Mouse (Mus musculus) liver, embryonic 16.5 days (tissue): Measurements from ENCODE around the gene Gm10309. TPM values are rescaled to one million over a fixed set of nuclear protein-coding genes. Genes with fewer than 3 reads are reported as not detected.

ENCODE experiments used
- ATAC-seq: fragments of 200-750 bp; cut with Nextera tagmentation; 2 replicates; pipeline ENCODE4 v1.8.0; 2017; ENCODE audit warnings: low read depth, mild to moderate bottlenecking, moderate number of reproducible peaks, moderate library complexity
- H3K27ac ChIP-seq: fragments of 300-500 bp; sonication (generic); 2 replicates; pipeline ENCODE4 v1.5.1; 2014; ENCODE audit warnings: mild to moderate bottlenecking, low read length
- H3K27me3 ChIP-seq: fragments of 300-500 bp; sonication (generic); 2 replicates; pipeline ENCODE4 v1.6.1; 2014; ENCODE audit warnings: low read depth, low read length, mixed read lengths; ENCODE audit not compliant: control insufficient read depth, insufficient read depth
- H3K36me3 ChIP-seq: fragments of 300-500 bp; sonication (generic); 2 replicates; pipeline ENCODE4 v1.6.1; 2014; ENCODE audit warnings: mild to moderate bottlenecking; ENCODE audit not compliant: control insufficient read depth, insufficient read depth
- H3K4me1 ChIP-seq: fragments of 300-500 bp; sonication (generic); 2 replicates; pipeline ENCODE4 v1.6.1; 2014; ENCODE audit warnings: low read depth, low read length, mixed read lengths; ENCODE audit not compliant: control insufficient read depth
- H3K4me2 ChIP-seq: fragments of 300-500 bp; sonication (generic); 2 replicates; pipeline ENCODE4 v1.6.1; 2014; ENCODE audit warnings: low read depth, low read length, mixed read lengths
- H3K4me3 ChIP-seq: fragments of 300-500 bp; sonication (generic); 2 replicates; pipeline ENCODE4 v1.5.1; 2014; ENCODE audit warnings: low read depth, mild to moderate bottlenecking, low read length
- H3K9ac ChIP-seq: fragments of 300-500 bp; sonication (generic); 2 replicates; pipeline ENCODE4 v1.6.1; 2014; ENCODE audit warnings: low read depth, low read length
- H3K9me3 ChIP-seq: fragments of 300-500 bp; sonication (generic); replicated peaks from 2 replicates; pipeline ENCODE4 v1.6.1; 2016; ENCODE audit warnings: low read length; ENCODE audit not compliant: control insufficient read depth
- WGBS: fragments of 180-500 bp; shearing (Covaris S2); extraction: QIAGEN DNeasy Blood & Tissue Kit; methylation state at CpG from one replicate; pipeline ENCODE4 v1.1.7; 2014; ENCODE audit not compliant: insufficient replicate concordance; 5-methylcytosine and 5-hydroxymethylcytosine counted together
- polyA plus RNA-seq: library from polyadenylated mRNA; unstranded; fragments of >200 nt; fragmentation: Nextera tagmentation; extraction: Ambion mirVana; gene quantifications from 2 replicates; pipeline ENCODE4 v1.2.1, GENCODE M21; 2015

Gene Gm10309
- polyA plus RNA-seq, 1 experiment from 2014 or later: 0.07 TPM

DNA sequence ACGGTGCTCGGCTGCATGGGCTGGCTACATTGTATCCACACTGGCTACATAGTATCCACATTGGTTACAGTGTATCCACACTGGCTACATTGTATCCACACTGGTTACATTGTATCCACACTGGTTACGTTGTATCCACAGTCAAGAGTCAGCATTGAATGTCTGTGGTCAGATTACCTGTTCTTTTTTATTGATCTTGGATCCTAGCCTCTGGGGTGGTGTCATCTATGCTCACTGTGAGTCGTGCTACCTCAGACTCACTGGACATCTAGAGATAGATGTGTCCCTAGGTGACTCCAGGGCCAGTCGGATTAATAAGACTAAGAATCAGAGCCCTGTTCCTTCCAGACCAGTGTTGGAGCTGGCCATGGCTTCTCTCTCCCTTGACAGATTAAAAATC lies 34.9 kb downstream of the Gm10309 start:
- no peak overlapping the region for H3K4me3 ChIP-seq
- no peaks in the 10 kb centered on the region for H3K36me3 ChIP-seq
- no peaks in the 10 kb centered on the region for H3K27me3 ChIP-seq
- no peak overlapping the region for H3K27ac ChIP-seq
- peaks cover 3% of the 10 kb centered on the region for H3K4me1 ChIP-seq
- no peak for ATAC-seq
- no peak overlapping the region for H3K9ac ChIP-seq
- 60% methylated on average over 5 of the region's 5 CpGs for WGBS
- no peak overlapping the region for H3K4me2 ChIP-seq
- H3K9me3 ChIP-seq: no peaks in the 10 kb centered on the region

DNA sequence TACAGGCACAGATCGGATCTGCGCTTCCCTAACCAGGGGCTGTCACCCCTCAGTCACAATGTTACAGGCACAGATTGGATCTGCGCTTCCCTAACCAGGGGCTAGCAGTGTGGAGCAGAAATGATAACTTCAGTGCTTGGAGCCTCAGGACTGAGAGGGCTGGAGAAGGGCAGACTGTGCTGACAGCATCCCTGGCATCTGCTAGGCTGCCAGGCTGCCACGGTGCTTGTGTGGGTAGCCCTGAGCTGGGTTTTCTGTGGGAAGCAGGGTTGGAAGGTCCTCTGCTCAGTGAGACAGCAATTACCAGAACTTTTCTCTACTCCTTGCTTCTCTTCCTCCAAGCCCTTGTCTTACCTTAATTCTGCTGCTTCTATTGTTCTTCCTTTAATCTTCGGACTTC lies 37.1 kb downstream of the Gm10309 start:
- Histone ChIP-seq H3K27ac (no peak overlapping the region), H3K4me1 (peaks cover 3% of the 10 kb centered on the region), H3K4me2 (no peak overlapping the region), H3K9me3 (no peaks in the 10 kb centered on the region), H3K27me3 (no peaks in the 10 kb centered on the region), H3K4me3 (no peak overlapping the region), H3K9ac (no peak overlapping the region), H3K36me3 (no peaks in the 10 kb centered on the region)
- ATAC-seq: no peak
- WGBS: 76% methylated on average over 5 of the region's 5 CpGs

DNA sequence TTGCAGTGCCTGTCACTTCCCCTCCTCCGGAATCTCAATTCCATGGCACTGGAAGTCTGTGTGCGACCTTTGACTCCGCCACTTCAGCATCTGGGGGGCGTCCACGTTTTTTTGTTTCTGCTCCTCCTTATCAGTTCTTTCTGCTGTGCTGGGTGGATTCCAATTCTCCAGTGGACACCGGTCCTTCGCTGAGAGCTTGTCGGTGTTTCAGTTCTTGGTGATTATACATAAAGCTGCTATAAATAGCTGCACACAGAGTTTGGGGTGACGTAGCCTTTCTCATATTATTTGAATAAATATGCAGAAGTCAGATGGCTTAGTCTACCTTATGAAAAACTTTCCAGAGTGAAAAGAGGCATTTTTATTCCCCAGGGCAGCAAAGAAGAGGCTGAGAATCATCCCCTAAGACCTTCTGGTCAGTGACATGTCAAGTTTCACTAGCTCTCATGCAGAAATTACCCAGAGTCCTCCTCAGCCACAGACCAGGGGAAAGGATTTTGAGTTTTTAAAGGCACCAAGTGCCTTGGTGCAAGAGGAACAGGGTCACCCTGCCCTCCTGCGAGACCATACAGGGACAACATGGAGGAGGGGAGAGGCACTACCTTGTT lies 37.6 kb downstream of the Gm10309 start:
- H3K4me2 ChIP-seq: no peak overlapping the region
- 41% methylated on average over 10 of the region's 10 CpGs for WGBS

DNA sequence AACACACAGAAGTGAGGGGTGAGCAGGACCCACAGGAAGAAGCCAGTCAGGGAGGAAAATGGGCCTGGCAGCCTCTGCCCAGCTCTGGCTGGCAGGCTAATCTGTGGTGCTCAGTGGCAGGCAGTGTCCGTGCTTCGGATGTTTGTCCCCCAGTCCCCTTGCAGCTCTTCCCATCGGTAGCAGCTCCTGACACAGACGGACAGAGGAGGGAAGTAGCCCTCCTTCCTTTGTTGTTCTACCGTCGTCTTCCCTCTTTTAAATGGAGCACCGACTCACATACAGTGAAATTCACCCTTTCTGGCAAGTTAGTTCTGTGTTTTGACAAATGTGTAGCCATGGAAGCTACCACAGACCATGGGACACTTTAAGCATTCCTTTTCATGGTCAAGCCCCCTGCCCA lies 38.2 kb downstream of the Gm10309 start:
- Histone ChIP-seq H3K27me3 (no peaks in the 10 kb centered on the region), H3K27ac (no peak overlapping the region), H3K36me3 (no peaks in the 10 kb centered on the region), H3K4me1 (peaks cover 3% of the 10 kb centered on the region), H3K9ac (no peak overlapping the region), H3K9me3 (no peaks in the 10 kb centered on the region), H3K4me2 (no peak overlapping the region), H3K4me3 (no peak overlapping the region)
- no peak for ATAC-seq
- WGBS: 37% methylated on average over 7 of the region's 7 CpGs

More for the DNA sequence above, 37.6 kb downstream of the Gm10309 start:
- no peak overlapping the region for H3K4me3 ChIP-seq
- H3K9me3 ChIP-seq: no peaks in the 10 kb centered on the region
- peaks cover 3% of the 10 kb centered on the region for H3K4me1 ChIP-seq
- ATAC-seq: no peak
- no peak overlapping the region for H3K9ac ChIP-seq
- H3K27ac ChIP-seq: no peak overlapping the region
- no peaks in the 10 kb centered on the region for H3K27me3 ChIP-seq
- no peaks in the 10 kb centered on the region for H3K36me3 ChIP-seq

DNA sequence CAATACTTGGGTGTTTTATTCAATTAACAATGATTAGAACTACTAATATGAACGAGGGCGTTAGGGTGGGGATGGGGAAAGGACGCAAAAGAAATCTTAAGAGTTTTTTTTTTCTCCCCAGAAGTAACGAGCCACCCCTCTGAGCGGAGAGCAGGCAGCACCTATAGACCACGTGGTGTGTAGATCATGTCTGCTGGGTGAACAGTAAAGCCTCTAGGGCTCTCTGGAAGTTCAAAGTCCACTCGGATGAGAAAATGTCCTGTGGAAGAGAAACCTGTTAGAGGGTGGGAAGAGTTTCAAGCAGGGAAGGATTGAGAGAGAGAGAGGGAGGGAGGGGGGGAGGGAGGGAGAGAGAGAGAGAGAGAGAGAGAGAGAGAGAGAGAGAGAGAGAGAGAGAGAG lies 38.6 kb downstream of the Gm10309 start:
- Histone ChIP-seq H3K27ac (no peak overlapping the region), H3K36me3 (no peaks in the 10 kb centered on the region), H3K4me2 (no peak overlapping the region), H3K4me3 (no peak overlapping the region), H3K4me1 (peaks cover 3% of the 10 kb centered on the region), H3K9ac (no peak overlapping the region), H3K9me3 (no peaks in the 10 kb centered on the region), H3K27me3 (no peaks in the 10 kb centered on the region)
- ATAC-seq: no peak
- 62% methylated on average over 7 of the region's 7 CpGs for WGBS

GRCm38 (mm10) chr17:86465865-86466264 lies 39.2 kb downstream of the Gm10309 start:
- Histone ChIP-seq H3K36me3 (no peaks in the 10 kb centered on the region), H3K27ac (no peak overlapping the region), H3K9ac (no peak overlapping the region), H3K27me3 (no peaks in the 10 kb centered on the region), H3K4me1 (peaks cover 3% of the 10 kb centered on the region), H3K4me2 (no peak overlapping the region), H3K9me3 (no peaks in the 10 kb centered on the region), H3K4me3 (no peak overlapping the region)
- no peak for ATAC-seq
- 76% methylated on average over 13 of the region's 13 CpGs for WGBS

DNA sequence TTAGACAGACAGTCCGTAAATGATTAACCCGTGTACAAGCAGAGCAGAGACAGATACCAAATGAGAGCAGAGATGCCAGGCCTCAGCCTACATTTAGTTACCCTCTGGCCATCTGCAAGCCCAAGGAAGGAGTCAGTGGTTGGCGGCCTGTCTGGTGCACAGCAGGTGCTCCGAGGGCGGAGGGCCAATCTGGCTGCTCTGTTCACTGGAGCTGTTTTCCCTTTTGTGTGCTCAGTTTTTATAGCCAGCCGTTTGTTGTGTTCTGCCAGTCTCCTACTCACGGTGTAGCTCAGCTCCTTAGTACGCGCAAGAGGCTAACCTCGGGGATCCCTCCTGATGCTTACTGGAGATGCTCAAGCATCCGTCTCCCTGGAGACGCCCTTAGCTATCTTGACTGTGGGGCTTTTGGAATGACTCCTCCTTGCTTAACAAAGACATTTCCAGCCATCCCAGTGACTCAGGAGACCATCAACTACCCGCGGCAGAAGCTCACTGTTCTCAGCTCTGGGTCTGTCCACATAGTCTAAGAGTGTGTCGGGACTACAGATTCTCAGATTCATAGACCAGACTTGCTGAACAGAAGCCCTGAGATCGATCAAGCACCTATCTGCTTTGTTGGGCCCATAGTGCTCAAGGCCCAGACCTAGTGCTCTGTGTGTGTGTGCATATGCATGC lies 40.2 kb downstream of the Gm10309 start:
- peak; percentile 77 for ATAC-seq
- Histone ChIP-seq H3K9ac (no peak overlapping the region), H3K4me1 (peaks cover 3% of the 10 kb centered on the region), H3K27ac (no peak overlapping the region), H3K36me3 (no peaks in the 10 kb centered on the region), H3K4me2 (no peak overlapping the region), H3K4me3 (no peak overlapping the region), H3K27me3 (no peaks in the 10 kb centered on the region), H3K9me3 (no peaks in the 10 kb centered on the region)
- WGBS: 66% methylated on average over 16 of the region's 16 CpGs

DNA sequence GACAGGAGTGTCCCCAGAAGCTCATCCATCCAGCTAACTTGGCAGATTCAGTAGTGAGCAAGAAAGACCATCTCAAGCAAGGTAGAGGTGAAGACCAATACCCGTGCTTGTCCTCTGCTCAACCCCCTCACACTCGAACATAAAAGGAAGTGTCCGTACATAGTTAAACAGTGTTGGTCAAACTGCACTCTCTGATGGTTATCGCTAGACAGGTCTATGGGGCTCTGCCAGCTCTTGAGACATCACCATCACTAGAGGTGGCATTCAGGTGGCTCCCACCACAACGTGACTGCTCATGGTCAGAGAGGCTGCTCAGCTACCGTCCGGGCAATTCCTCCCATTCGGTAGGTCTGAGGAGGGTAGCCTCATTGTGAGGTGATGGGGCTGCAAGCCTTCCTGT lies 40.8 kb downstream of the Gm10309 start:
- 63% methylated on average over 8 of the region's 8 CpGs for WGBS
- H3K4me2 ChIP-seq: no peak overlapping the region
- peaks cover 3% of the 10 kb centered on the region for H3K4me1 ChIP-seq
- H3K27ac ChIP-seq: no peak overlapping the region
- no peak overlapping the region for H3K9ac ChIP-seq
- no peak overlapping the region for H3K4me3 ChIP-seq
- no peak for ATAC-seq
- H3K27me3 ChIP-seq: no peaks in the 10 kb centered on the region
- no peaks in the 10 kb centered on the region for H3K9me3 ChIP-seq
- H3K36me3 ChIP-seq: no peaks in the 10 kb centered on the region

DNA sequence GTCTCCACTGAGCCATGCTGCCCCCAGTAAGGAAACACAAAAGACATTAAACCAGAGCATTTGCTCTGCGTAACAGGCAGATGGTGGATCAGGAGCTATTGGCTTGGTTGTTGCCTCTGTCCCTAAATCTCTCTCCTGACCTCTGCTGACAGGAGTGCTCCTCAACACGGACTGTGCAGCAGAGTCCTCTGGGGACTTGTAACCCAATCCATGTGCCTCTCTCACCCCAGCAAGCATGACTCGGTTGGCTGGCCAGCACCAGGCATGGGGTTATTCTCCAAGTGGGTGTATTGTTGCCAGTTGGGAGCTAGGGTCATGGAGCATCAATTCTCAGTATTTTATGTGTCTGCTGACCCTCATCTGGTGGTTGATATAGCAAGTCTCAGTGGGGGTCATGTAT lies 41.7 kb downstream of the Gm10309 start:
- H3K4me3 ChIP-seq: no peak overlapping the region
- H3K27ac ChIP-seq: no peak overlapping the region
- 51% methylated on average over 3 of the region's 3 CpGs for WGBS
- ATAC-seq: no peak
- no peak overlapping the region for H3K4me2 ChIP-seq
- H3K36me3 ChIP-seq: no peaks in the 10 kb centered on the region
- no peaks in the 10 kb centered on the region for H3K27me3 ChIP-seq
- no peaks in the 10 kb centered on the region for H3K9me3 ChIP-seq
- H3K9ac ChIP-seq: no peak overlapping the region
- peaks cover 3% of the 10 kb centered on the region for H3K4me1 ChIP-seq
